Mouse (Mus musculus): Measurements from ENCODE around the gene Zdhhc8. TPM values are rescaled to one million over a fixed set of nuclear protein-coding genes. Genes with fewer than 3 reads are reported as not detected.

Gene Zdhhc8
- polyA plus RNA-seq, 1 experiment from 2014 or later = 17.9 TPM

DNA sequence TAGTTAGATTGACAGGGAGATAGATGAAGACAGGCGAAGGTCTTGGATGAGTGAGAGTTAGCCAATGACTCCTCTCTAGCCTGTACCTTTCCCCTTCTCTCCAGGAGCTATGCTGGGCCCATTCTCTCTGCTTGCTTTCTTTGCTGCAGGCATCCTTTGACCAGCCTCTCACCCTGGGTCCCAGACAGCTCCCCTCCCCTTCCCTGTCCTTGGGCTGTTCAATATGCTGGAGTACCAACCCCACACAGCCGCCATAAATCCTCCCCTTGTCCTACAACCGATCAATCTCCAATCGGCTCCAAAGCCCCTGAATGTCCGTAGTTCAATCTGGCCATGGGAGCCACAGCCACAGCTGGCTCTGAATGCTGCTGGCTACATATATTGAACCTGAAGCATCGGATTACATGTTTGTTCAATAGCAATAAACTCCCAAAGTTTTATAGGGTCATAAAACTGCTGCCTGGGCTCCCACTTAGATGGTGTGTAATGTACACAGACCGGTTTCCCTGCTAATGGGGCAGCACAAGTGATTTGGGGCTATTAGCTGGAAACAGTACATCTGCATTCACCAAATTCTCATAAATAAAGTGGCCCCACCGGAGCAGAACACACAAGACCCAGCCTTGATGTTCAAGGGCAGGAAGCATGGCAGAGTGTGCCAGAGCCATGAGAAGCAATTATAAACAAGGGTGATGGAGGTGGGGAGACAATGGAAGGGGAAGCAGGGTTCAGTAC lies 49.1 kb downstream of the Zdhhc8 start:
- Histone ChIP-seq H3K36me3 (replicated peaks) (no peaks in the 10 kb centered on the region), H3K27ac (replicated peaks) (no peak overlapping the region), H3K27me3 (replicated peaks; ENCODE audit: low read depth, poor library complexity, severe bottlenecking) (no peaks in the 10 kb centered on the region; the same call in 1 of the 2 replicates), H3K4me3 (no peak overlapping the region), H3K9me3 (no peaks in the 10 kb centered on the region), H3K4me1 (no peaks in the 10 kb centered on the region)
- WGBS = 87% methylated on average over 8 of the region's 8 CpGs
- DNase-seq (ENCODE audit: low spot score) = no peak

DNA sequence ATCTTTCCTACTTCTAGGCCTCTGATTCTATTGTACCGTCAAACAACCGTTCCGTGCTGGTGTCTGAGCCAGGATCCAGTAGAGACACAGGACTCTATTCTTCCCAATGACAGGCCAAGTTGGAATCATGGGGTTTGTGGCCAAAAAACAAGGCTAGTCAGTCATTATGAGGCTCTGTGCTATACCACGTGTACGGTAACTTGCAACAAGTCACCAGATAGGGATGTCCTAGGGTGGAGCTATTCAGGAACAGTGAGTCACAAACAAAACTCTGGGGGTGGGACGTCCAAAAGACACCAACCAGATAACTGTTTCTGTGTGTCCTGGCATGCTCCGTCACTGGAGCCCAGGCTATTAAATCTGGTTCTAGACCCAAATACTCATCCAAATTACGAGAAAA lies 52.2 kb downstream of the Zdhhc8 start:
- 89% methylated on average over 8 of the region's 8 CpGs for WGBS
- DNase-seq (ENCODE audit: low spot score) = no peak
- H3K4me1 ChIP-seq = peaks cover 15% of the 10 kb centered on the region

DNA sequence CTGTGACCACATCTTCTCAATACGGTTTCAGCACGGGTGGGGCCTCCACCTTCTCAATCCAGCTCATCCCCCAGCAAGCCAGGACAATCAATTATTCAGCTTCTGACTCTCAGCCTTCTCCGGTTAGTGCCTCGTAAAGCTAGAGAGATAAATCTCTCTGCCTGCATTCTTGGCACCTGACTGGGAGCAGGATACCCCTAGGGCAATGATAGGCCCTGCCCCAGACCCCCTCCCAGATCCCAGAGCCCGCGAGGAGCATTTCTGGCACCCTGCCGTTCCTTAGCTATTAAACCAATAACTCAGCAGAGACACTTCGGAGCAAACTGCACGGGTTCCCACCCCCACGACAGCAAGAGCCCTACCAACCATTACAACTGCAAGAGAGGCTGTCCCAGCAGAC lies 53.5 kb downstream of the Zdhhc8 start:
- Histone ChIP-seq H3K27ac (replicated peaks) (no peak overlapping the region), H3K9me3 (no peaks in the 10 kb centered on the region), H3K36me3 (replicated peaks) (no peaks in the 10 kb centered on the region), H3K4me3 (no peak overlapping the region), H3K27me3 (replicated peaks; ENCODE audit: low read depth, poor library complexity, severe bottlenecking) (peaks cover 8% of the 10 kb centered on the region), H3K4me1 (peaks cover 17% of the 10 kb centered on the region)
- DNase-seq (ENCODE audit: low spot score) = no peak
- WGBS = 62% methylated on average over 10 of the region's 10 CpGs

More for the DNA sequence above, 52.2 kb downstream of the Zdhhc8 start:
- Histone ChIP-seq H3K27me3 (replicated peaks; ENCODE audit: low read depth, poor library complexity, severe bottlenecking) (peaks cover 4% of the 10 kb centered on the region), H3K36me3 (replicated peaks) (no peaks in the 10 kb centered on the region), H3K4me3 (no peak overlapping the region), H3K27ac (replicated peaks) (no peak overlapping the region), H3K9me3 (no peaks in the 10 kb centered on the region)

DNA sequence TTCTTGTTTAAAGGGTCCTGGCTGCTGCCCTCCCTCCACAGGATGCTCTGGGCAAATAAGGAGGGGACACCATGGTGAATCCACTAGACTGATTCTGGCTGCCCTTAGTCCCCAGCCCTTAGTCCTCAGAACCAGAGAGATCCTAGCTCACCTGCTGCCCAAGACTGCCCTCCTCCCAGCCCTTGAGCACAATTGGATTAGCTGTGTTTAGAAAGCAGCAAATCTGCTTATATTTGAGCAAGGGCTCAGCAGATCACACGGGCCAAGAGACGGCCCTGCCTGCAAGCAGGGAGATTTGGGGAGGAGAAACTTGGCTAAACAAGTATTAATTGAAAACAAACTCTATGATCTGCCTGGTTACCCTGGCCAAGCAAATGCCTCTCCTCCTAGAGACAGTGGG lies 55.3 kb downstream of the Zdhhc8 start:
- Histone ChIP-seq H3K4me3 (no peak overlapping the region), H3K27me3 (replicated peaks; ENCODE audit: low read depth, poor library complexity, severe bottlenecking) (peaks cover 14% of the 10 kb centered on the region), H3K4me1 (peaks cover 23% of the 10 kb centered on the region), H3K36me3 (replicated peaks) (no peaks in the 10 kb centered on the region), H3K9me3 (no peaks in the 10 kb centered on the region), H3K27ac (replicated peaks) (no peak overlapping the region)
- WGBS = 29% methylated on average over 2 of the region's 2 CpGs
- DNase-seq (ENCODE audit: low spot score) = no peak

DNA sequence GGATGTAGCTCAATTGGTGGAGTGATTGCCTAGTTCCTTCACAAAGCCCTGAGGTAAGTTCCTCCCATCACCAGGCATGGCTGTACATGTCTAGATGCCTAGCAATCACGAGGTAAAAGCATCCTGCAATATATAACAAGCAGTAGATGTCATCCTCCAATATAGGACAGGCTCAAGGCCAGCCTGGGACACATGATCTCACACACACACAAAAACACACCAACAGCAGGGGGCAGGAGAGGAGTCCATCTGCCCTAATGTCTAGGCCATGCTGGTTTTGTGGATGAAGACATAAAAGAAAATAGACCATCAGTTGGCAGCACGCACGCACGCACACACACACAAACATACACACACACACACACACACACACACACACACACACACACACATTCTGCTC lies 58.2 kb downstream of the Zdhhc8 start:
- H3K9me3 ChIP-seq = no peaks in the 10 kb centered on the region
- no peak overlapping the region for H3K27ac ChIP-seq (replicated peaks)
- H3K4me3 ChIP-seq = no peak overlapping the region
- peaks cover 23% of the 10 kb centered on the region for H3K4me1 ChIP-seq
- H3K36me3 ChIP-seq (replicated peaks) = no peaks in the 10 kb centered on the region
- WGBS = 83% methylated on average over 4 of the region's 4 CpGs
- H3K27me3 ChIP-seq (replicated peaks; ENCODE audit: low read depth, poor library complexity, severe bottlenecking) = peaks cover 20% of the 10 kb centered on the region
- no peak for DNase-seq (ENCODE audit: low spot score)

DNA sequence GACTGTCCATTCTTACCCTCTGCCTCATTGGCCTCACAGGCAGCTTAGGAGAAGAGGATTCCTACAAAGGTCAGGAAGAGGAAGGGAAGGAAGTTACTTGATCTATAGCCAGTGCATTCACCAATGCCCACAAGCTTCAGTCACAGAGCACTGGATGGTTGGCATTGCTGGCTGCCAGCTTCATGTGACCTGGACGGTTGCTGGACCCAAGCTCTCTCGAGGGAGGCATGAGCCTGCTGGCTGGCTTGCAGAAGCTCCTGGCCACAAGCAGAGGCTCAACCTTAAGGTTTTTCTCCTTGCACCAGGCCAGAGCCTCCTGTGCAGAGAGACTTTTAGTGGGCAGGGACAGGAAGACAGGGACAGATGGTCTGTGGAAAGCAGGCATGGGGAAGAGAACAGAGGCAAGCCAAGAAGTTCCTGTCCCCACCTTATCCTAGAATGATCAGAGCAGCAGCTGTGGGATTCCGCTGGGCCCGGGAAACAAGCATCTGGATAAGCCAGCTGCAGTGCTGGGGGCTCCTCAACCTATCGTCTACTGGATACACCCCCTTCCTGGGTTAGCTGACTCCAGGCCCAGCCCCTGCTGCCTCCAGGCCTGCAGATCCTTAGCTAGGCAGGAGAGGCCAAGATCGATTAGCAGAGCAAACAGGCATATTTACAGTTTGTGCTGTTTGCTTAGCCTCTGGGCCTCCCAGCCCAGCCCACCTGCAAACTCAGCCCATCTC lies 59.0 kb downstream of the Zdhhc8 start:
- Histone ChIP-seq H3K36me3 (replicated peaks) (no peaks in the 10 kb centered on the region), H3K4me1 (peaks cover 23% of the 10 kb centered on the region), H3K9me3 (no peaks in the 10 kb centered on the region), H3K27me3 (replicated peaks; ENCODE audit: low read depth, poor library complexity, severe bottlenecking) (peaks cover 20% of the 10 kb centered on the region), H3K4me3 (no peak overlapping the region), H3K27ac (replicated peaks) (peak overlapping the region; percentile 44; the same call in 1 of the 2 replicates)
- 58% methylated on average over 6 of the region's 6 CpGs for WGBS
- no peak for DNase-seq (ENCODE audit: low spot score)

DNA sequence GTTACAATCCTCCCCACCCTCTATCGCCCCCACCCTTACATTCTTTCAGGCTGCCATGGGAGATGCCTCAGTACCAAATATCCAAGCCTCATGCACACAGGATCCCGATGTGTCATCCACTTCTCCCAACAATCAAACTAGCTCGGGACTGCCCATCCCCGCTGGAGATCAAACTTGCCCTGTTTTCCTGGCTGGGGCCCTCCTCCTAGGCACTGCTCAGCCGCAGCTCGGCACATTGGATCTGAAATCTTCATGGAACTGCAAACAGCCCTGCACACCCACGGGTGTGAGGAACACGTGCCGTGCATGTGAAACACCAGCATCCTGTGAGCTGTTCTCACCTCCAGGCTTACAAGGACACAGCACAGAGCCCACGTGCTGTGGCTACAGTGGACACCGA lies 61.1 kb downstream of the Zdhhc8 start:
- 75% methylated on average over 11 of the region's 11 CpGs for whole genome bisulfite sequencing
- no peak overlapping the region for H3K4me3 ChIP-seq
- no peaks in the 10 kb centered on the region for H3K36me3 ChIP-seq (replicated peaks)
- DNase-seq (ENCODE audit: low spot score) = no peak
- no peak overlapping the region for H3K27ac ChIP-seq (replicated peaks)
- peaks cover 10% of the 10 kb centered on the region for H3K4me1 ChIP-seq
- H3K9me3 ChIP-seq = no peaks in the 10 kb centered on the region
- H3K27me3 ChIP-seq (replicated peaks; ENCODE audit: low read depth, poor library complexity, severe bottlenecking) = peaks cover 16% of the 10 kb centered on the region

DNA sequence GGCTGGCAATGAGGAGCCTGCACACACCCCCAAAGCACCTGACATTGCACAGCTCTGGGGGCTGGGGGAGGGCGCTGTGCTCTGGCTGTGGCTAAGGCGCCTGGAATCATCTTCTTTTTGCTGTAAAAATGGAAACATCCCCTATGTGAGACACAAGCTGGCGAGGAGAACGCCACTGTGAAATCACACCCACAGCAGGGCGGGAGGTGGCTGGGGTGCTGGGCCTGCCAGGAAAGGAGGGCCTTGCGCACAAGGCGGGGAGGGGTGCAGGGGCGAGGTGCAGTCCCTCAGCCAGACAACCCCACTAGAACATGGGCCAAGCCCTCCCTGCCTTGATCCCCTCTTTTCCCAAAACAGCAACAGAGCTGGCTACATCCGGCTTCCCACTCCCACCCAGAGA lies 61.7 kb downstream of the Zdhhc8 start:
- WGBS = 84% methylated on average over 9 of the region's 9 CpGs

DNA sequence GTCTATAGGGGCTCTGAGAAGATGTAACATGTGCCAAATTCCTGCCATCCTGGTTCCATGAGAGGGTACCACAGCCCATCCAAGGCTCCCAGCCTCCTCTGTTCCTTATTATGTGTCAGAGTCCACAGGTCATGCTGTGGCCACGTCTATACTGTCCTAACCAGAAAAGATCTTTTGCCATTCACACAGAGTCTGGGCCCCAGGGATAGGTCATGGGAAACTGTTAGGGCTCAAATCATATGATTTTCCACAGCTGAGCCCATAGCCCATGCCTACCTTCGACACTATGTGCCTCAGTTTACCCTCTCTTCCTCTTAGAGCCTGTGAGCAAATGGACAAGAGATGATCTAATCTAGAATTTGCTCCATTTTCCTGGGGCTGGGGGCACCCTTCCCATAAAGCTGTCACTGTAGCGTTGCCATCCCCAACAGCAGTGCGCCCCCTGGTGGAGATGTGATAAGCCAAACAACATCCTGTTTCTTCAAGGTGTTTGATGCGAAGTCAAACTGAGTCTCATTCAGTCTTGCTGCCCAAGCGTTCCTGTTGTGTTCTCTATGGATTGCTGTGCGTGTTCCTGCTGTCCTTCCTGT lies 62.6 kb downstream of the Zdhhc8 start:
- Histone ChIP-seq H3K27me3 (replicated peaks; ENCODE audit: low read depth, poor library complexity, severe bottlenecking) (peaks cover 13% of the 10 kb centered on the region; the same call in 1 of the 2 replicates), H3K36me3 (replicated peaks) (no peaks in the 10 kb centered on the region), H3K9me3 (no peaks in the 10 kb centered on the region), H3K4me3 (no peak overlapping the region), H3K27ac (replicated peaks) (no peak overlapping the region), H3K4me1 (peaks cover 8% of the 10 kb centered on the region)
- DNase-seq (ENCODE audit: low spot score) = peak; percentile 83
- WGBS = 13% methylated on average over 7 of the region's 7 CpGs

More for the DNA sequence above, 61.7 kb downstream of the Zdhhc8 start:
- Histone ChIP-seq H3K9me3 (no peaks in the 10 kb centered on the region), H3K27ac (replicated peaks) (no peak overlapping the region), H3K4me3 (no peak overlapping the region), H3K27me3 (replicated peaks; ENCODE audit: low read depth, poor library complexity, severe bottlenecking) (peaks cover 16% of the 10 kb centered on the region), H3K4me1 (peaks cover 8% of the 10 kb centered on the region), H3K36me3 (replicated peaks) (no peaks in the 10 kb centered on the region)
- no peak for DNase-seq (ENCODE audit: low spot score)

MicroRNAs within 50 kb of the gene (microRNA counts, 519-probe panel; counts per million panel counts)
- microRNA mmu-miR-1306 = 188 counts per million, percentile 57 among the panel's probes with 10 or more counts

Small RNA genes within 50 kb of the gene (microRNA-seq; reads per million reads assigned to microRNA genes)
- gene Gm24572 (22.9 reads per million, percentile 31 among the genes with 10 or more reads in this experiment), gene Mir1306 (359 reads per million, percentile 64 among the genes with 10 or more reads in this experiment)

Other genes with a start within 250 kb of the Zdhhc8 start
- gene Dgcr6, start 182.3 kb downstream of the Zdhhc8 start, polyA plus RNA-seq (2016; fragmentation: Nextera tagmentation; extraction: Ambion mirVana) = 151 and 165 TPM in 2 replicates
- gene Prodh, start 144.9 kb downstream of the Zdhhc8 start, polyA plus RNA-seq (2016; fragmentation: Nextera tagmentation; extraction: Ambion mirVana) = 16.2 and 16.9 TPM in 2 replicates
- 0.87 and 1.4 TPM in 2 replicates for gene Rtn4r, start 107.5 kb downstream of the Zdhhc8 start, polyA plus RNA-seq (2016; fragmentation: Nextera tagmentation; extraction: Ambion mirVana)
- not detected in 2 replicates for gene Ccdc188, start 17.3 kb downstream of the Zdhhc8 start, polyA plus RNA-seq (2016; fragmentation: Nextera tagmentation; extraction: Ambion mirVana)
- gene Trmt2a, start 13.5 kb upstream of the Zdhhc8 start, polyA plus RNA-seq (2016; fragmentation: Nextera tagmentation; extraction: Ambion mirVana) = 116 and 120 TPM in 2 replicates
- 1,276 and 1,293 TPM in 2 replicates for gene Ranbp1, start 13.6 kb upstream of the Zdhhc8 start, polyA plus RNA-seq (2016; fragmentation: Nextera tagmentation; extraction: Ambion mirVana)
- gene Gm49776, start 23.2 kb upstream of the Zdhhc8 start, polyA plus RNA-seq (2016; fragmentation: Nextera tagmentation; extraction: Ambion mirVana) = 6.6 TPM in 1 of 2 replicates, not detected in the other
- 47.3 and 50.9 TPM in 2 replicates for gene Dgcr8, start 54.1 kb upstream of the Zdhhc8 start, polyA plus RNA-seq (2016; fragmentation: Nextera tagmentation; extraction: Ambion mirVana)
- gene Tango2, start 113.0 kb upstream of the Zdhhc8 start, polyA plus RNA-seq (2016; fragmentation: Nextera tagmentation; extraction: Ambion mirVana) = 29.1 and 31.5 TPM in 2 replicates
- 65.8 and 71.2 TPM in 2 replicates for gene Arvcf, start 113.0 kb upstream of the Zdhhc8 start, polyA plus RNA-seq (2016; fragmentation: Nextera tagmentation; extraction: Ambion mirVana)
- 27.9 and 32.3 TPM in 2 replicates for gene Txnrd2, start 191.2 kb upstream of the Zdhhc8 start, polyA plus RNA-seq (2016; fragmentation: Nextera tagmentation; extraction: Ambion mirVana)
- 56.2 and 58.4 TPM in 2 replicates for gene Comt, start 191.7 kb upstream of the Zdhhc8 start, polyA plus RNA-seq (2016; fragmentation: Nextera tagmentation; extraction: Ambion mirVana)